In genomic region chr15:80050093-80050492, GRCm38 (mm10) we compare ENCODE assay signal across 10 mouse cellular contexts. TPM values are rescaled to one million over a fixed set of nuclear protein-coding genes. Genes with fewer than 3 reads are reported as not detected.
A peak's percentile ranks its signal among the peaks of the same experiment; 100 is the strongest.
DNase-seq lines count a peak whose midpoint lies in the region; ATAC-seq lines count a peak whose summit lies in the region.
"Had no signal": no experiment of that assay in that cellular context is flagged by ENCODE, and none has a peak within 500 bp of the region (broad histone marks: within the 10 kb centered on the region; RNA-seq: fewer than 3 reads in every experiment).

No protein-coding gene starts in this region.

- 0 out of 2 replicates have a peak, but pooled peaks cover 4% of the 10 kb centered on the region for H3K9me3 ChIP-seq in lung, embryonic 16.5 days (ENCODE audit: control insufficient read depth, low read length)

- intact Hi-C loops in heart, postnatal 14 days (cut with DNase I), result loop anchor here (1.0 to 2.0 kb wide), 3 partner anchors 25 to 45 kb away; partner anchors contain the start of gene Pdgfb

- H3K4me2 ChIP-seq in lung, embryonic 16.5 days (ENCODE audit: low read depth, low read length), result no peak overlapping the region
- H3K4me2 ChIP-seq: embryonic facial prominence, embryonic 12.5 days had no signal

- no peaks in the 10 kb centered on the region for H3K27me3 ChIP-seq in lung, embryonic 16.5 days (ENCODE audit: control insufficient read depth, insufficient read depth, low read depth, low read length)
- H3K27me3 ChIP-seq: embryonic facial prominence, embryonic 12.5 days had no signal

- H3K4me1 ChIP-seq in lung, embryonic 16.5 days (replicated peaks; ENCODE audit: control insufficient read depth, insufficient read depth, low read length), result no peaks in the 10 kb centered on the region; the same call in 1 of the 2 replicates
- H3K4me1 ChIP-seq: embryonic facial prominence, embryonic 12.5 days had no signal

- 53% methylated on average over 4 of the region's 4 CpGs for WGBS in lung, embryonic 16.5 days

- H3K4me3 ChIP-seq in lung, embryonic 16.5 days (ENCODE audit: low read length), result no peak overlapping the region
- H3K4me3 ChIP-seq: embryonic facial prominence, embryonic 12.5 days; megakaryocyte, embryonic 14.5 days had no signal

- H3K9ac ChIP-seq in lung, embryonic 16.5 days (ENCODE audit: low read length), result no peak overlapping the region
- H3K9ac ChIP-seq: embryonic facial prominence, embryonic 12.5 days had no signal

- ATAC-seq in lung, embryonic 16.5 days (ENCODE audit: low read depth), result peak; percentile 57

- H3K36me3 ChIP-seq in lung, embryonic 16.5 days (ENCODE audit: control insufficient read depth, insufficient read depth, low read length), result no peaks in the 10 kb centered on the region
- H3K36me3 ChIP-seq: embryonic facial prominence, embryonic 12.5 days had no signal

- peak overlapping the region; percentile 65 for H3K27ac ChIP-seq in lung, embryonic 16.5 days (ENCODE audit: low read length)
- H3K27ac ChIP-seq: embryonic facial prominence, embryonic 12.5 days had no signal

- no peak for DNase-seq in lung, postnatal 25 days (ENCODE audit: low spot score)
- peak; percentile 68 for DNase-seq in heart, postnatal 14 days
- DNase-seq in kidney, postnatal 36 days, result peak; percentile 62 to 70
- DNase-seq in thymus, postnatal 4 days, result peak; percentile 79
- DNase-seq in ovary, postnatal 36 days (ENCODE audit: low spot score), result no peak
- DNase-seq in testis, postnatal 14 days (ENCODE audit: low spot score), result no peak
- DNase-seq in retina, postnatal 1 day, result no peak

RNA-seq across cellular contexts. Expression of gene Pdgfb, which starts 35.3 kb away (rescaled TPM):
- 7.2 and 7.7 TPM in 2 replicates for polyA plus RNA-seq in lung, embryonic 16.5 days (2015; fragmentation: Nextera tagmentation; extraction: Ambion mirVana)
- total RNA-seq in heart, postnatal 14 days (2021), result 10 to 100 TPM; 42.2 to 43.4 TPM

RNA-seq across cellular contexts. Expression of gene Syngr1, which starts 41.0 kb away (rescaled TPM):
- 20.7 and 21.9 TPM in 2 replicates for polyA plus RNA-seq in lung, embryonic 16.5 days (2015; fragmentation: Nextera tagmentation; extraction: Ambion mirVana)
- 10 to 100 TPM; 77.8 to 79.6 TPM for total RNA-seq in heart, postnatal 14 days (2021)

RNA-seq across cellular contexts. Expression of gene Rpl3, which starts 41.6 kb away (rescaled TPM):
- 994 and 1,049 TPM in 2 replicates for polyA plus RNA-seq in lung, embryonic 16.5 days (2015; fragmentation: Nextera tagmentation; extraction: Ambion mirVana)
- 100 to 1,000 TPM; 278 to 293 TPM for total RNA-seq in heart, postnatal 14 days (2021)

Comparison
In these comparisons a context has a peak if more than half of its experiments do, and no peak if none do; other contexts are left out.
1. DNase-seq: peak in heart, postnatal 14 days (2 of 2), kidney, postnatal 36 days (2 of 2) and thymus, postnatal 4 days (single experiment); none in lung, postnatal 25 days (single experiment), ovary, postnatal 36 days (single experiment), testis, postnatal 14 days (single experiment) and retina, postnatal 1 day (single experiment).